Mouse (Mus musculus) heart, embryonic 11.5 days (tissue): ENCODE results near the gene Aspdh. TPM values are rescaled to one million over a fixed set of nuclear protein-coding genes. Genes with fewer than 3 reads are reported as not detected.

Source experiments
- ATAC-seq: fragments of 200-750 bp; cut with Nextera tagmentation; replicated peaks from 2 replicates; pipeline ENCODE4 v1.8.0; 2017; ENCODE audit warnings: moderate library complexity; ENCODE audit not compliant: insufficient number of reproducible peaks, low FRiP score, low TSS enrichment
- H3K27ac ChIP-seq: fragments of 300-500 bp; sonication (generic); 2 replicates; pipeline ENCODE4 v1.5.1; 2014; ENCODE audit warnings: mild to moderate bottlenecking, low read depth, low read length
- H3K27me3 ChIP-seq: fragments of 300-500 bp; sonication (generic); 2 replicates; pipeline ENCODE4 v1.6.1; 2014; ENCODE audit warnings: mild to moderate bottlenecking, low read length, mixed read lengths; ENCODE audit not compliant: control insufficient read depth, insufficient read depth
- H3K36me3 ChIP-seq: fragments of 300-500 bp; sonication (generic); 2 replicates; pipeline ENCODE4 v1.6.1; 2014; ENCODE audit warnings: mild to moderate bottlenecking, low read length, moderate library complexity, mixed read lengths; ENCODE audit not compliant: control insufficient read depth, insufficient read depth
- H3K4me1 ChIP-seq: fragments of 300-500 bp; sonication (generic); 2 replicates; pipeline ENCODE4 v1.6.1; 2014; ENCODE audit warnings: low read length; ENCODE audit not compliant: control insufficient read depth, insufficient read depth
- H3K4me2 ChIP-seq: fragments of 300-500 bp; sonication (generic); 2 replicates; pipeline ENCODE4 v1.6.1; 2014; ENCODE audit warnings: mild to moderate bottlenecking, moderate library complexity
- H3K4me3 ChIP-seq: fragments of 300-500 bp; sonication (generic); 2 replicates; pipeline ENCODE4 v1.5.1; 2014; ENCODE audit warnings: low read depth, low read length
- H3K9ac ChIP-seq: fragments of 300-500 bp; sonication (generic); 2 replicates; pipeline ENCODE4 v1.6.1; 2014; ENCODE audit warnings: mild to moderate bottlenecking, low read depth, low read length, moderate library complexity
- H3K9me3 ChIP-seq: fragments of 300-500 bp; sonication (generic); replicated peaks from 2 replicates; pipeline ENCODE4 v1.6.1; 2016; ENCODE audit warnings: low read length; ENCODE audit not compliant: control insufficient read depth
- WGBS: fragments of 180-500 bp; shearing (Covaris S2); extraction: QIAGEN DNeasy Blood & Tissue Kit; methylation state at CpG from one replicate; pipeline ENCODE4 v1.1.7; 2014; ENCODE audit not compliant: insufficient replicate concordance; 5-methylcytosine and 5-hydroxymethylcytosine counted together
- polyA plus RNA-seq: library from polyadenylated mRNA; unstranded; fragments of >200 nt; fragmentation: Nextera tagmentation; extraction: Ambion mirVana; gene quantifications from 2 replicates; pipeline ENCODE4 v1.2.1, GENCODE M21; 2014

Gene Aspdh
- polyA plus RNA-seq, 1 experiment from 2014 or later, result 1.5 TPM

- WGBS, result 49% methylated on average over 13 of the region's 13 CpGs
- H3K9ac ChIP-seq, result no peak overlapping the region
- peak overlapping the region; percentile 46 for H3K27ac ChIP-seq
These were observed 21.9 kb downstream of the Aspdh start for GRCm38 (mm10) chr7:44486927-44487575.

GRCm38 (mm10) chr7:44487936-44488335 lies 22.7 kb downstream of the Aspdh start:
- Histone ChIP-seq H3K4me1 (peaks cover 2% of the 10 kb centered on the region; the same call in 1 of the 2 replicates), H3K27me3 (no peaks in the 10 kb centered on the region), H3K9me3 (no peaks in the 10 kb centered on the region), H3K9ac (no peak overlapping the region), H3K4me3 (no peak overlapping the region), H3K4me2 (no peak overlapping the region), H3K27ac (no peak overlapping the region), H3K36me3 (peaks cover 9% of the 10 kb centered on the region)
- 85% methylated on average over 7 of the region's 7 CpGs for WGBS
- ATAC-seq, result no peak

More at GRCm38 (mm10) chr7:44486927-44487575, 21.9 kb downstream of the Aspdh start:
- no peaks in the 10 kb centered on the region for H3K27me3 ChIP-seq
- no peaks in the 10 kb centered on the region for H3K9me3 ChIP-seq
- no peak overlapping the region for H3K4me3 ChIP-seq
- H3K36me3 ChIP-seq, result peaks cover 4% of the 10 kb centered on the region; the same call in 1 of the 2 replicates
- no peak overlapping the region for H3K4me2 ChIP-seq
- peaks cover 6% of the 10 kb centered on the region; the same call in 1 of the 2 replicates for H3K4me1 ChIP-seq
- ATAC-seq, result no peak

- H3K27ac ChIP-seq, result no peak overlapping the region
- peaks cover 2% of the 10 kb centered on the region; the same call in 1 of the 2 replicates for H3K4me1 ChIP-seq
- WGBS, result 90% methylated on average over 8 of the region's 8 CpGs
- no peak overlapping the region for H3K9ac ChIP-seq
- H3K4me3 ChIP-seq, result no peak overlapping the region
- no peaks in the 10 kb centered on the region for H3K9me3 ChIP-seq
- no peaks in the 10 kb centered on the region for H3K27me3 ChIP-seq
- H3K36me3 ChIP-seq, result peaks cover 9% of the 10 kb centered on the region
- no peak for ATAC-seq
- H3K4me2 ChIP-seq, result no peak overlapping the region
These were observed 23.4 kb downstream of the Aspdh start for GRCm38 (mm10) chr7:44488545-44488944.

- peaks cover 9% of the 10 kb centered on the region for H3K36me3 ChIP-seq
These were observed 25.1 kb downstream of the Aspdh start for GRCm38 (mm10) chr7:44490281-44490680.

GRCm38 (mm10) chr7:44491391-44491790 lies 26.2 kb downstream of the Aspdh start:
- WGBS, result 94% methylated on average over 5 of the region's 5 CpGs

More at GRCm38 (mm10) chr7:44490281-44490680, 25.1 kb downstream of the Aspdh start:
- no peak overlapping the region for H3K4me3 ChIP-seq
- no peaks in the 10 kb centered on the region for H3K27me3 ChIP-seq
- H3K4me1 ChIP-seq, result peaks cover 8% of the 10 kb centered on the region
- ATAC-seq, result no peak
- no peak overlapping the region for H3K9ac ChIP-seq
- H3K4me2 ChIP-seq, result no peak overlapping the region
- no peak overlapping the region for H3K27ac ChIP-seq
- H3K9me3 ChIP-seq, result no peaks in the 10 kb centered on the region
- WGBS, result 83% methylated on average over 4 of the region's 4 CpGs

GRCm38 (mm10) chr7:44492166-44492826 lies 27.1 kb downstream of the Aspdh start:
- no peak overlapping the region for H3K4me2 ChIP-seq
- peaks cover 14% of the 10 kb centered on the region for H3K4me1 ChIP-seq
- no peak overlapping the region for H3K9ac ChIP-seq
- H3K4me3 ChIP-seq, result no peak overlapping the region
- H3K27me3 ChIP-seq, result no peaks in the 10 kb centered on the region
- no peak overlapping the region for H3K27ac ChIP-seq
- peaks cover 9% of the 10 kb centered on the region for H3K36me3 ChIP-seq
- 88% methylated on average over 21 of the region's 21 CpGs for WGBS
- no peak for ATAC-seq
- H3K9me3 ChIP-seq, result no peaks in the 10 kb centered on the region

More at GRCm38 (mm10) chr7:44491391-44491790, 26.2 kb downstream of the Aspdh start:
- Histone ChIP-seq H3K4me1 (peaks cover 11% of the 10 kb centered on the region), H3K9me3 (no peaks in the 10 kb centered on the region), H3K4me3 (no peak overlapping the region), H3K27me3 (no peaks in the 10 kb centered on the region), H3K27ac (no peak overlapping the region), H3K36me3 (peaks cover 9% of the 10 kb centered on the region), H3K9ac (no peak overlapping the region), H3K4me2 (no peak overlapping the region)
- no peak for ATAC-seq

GRCm38 (mm10) chr7:44494681-44495080 lies 29.5 kb downstream of the Aspdh start:
- Histone ChIP-seq H3K27me3 (peaks cover under 1% of the 10 kb centered on the region; the same call in 1 of the 2 replicates), H3K9ac (no peak overlapping the region), H3K4me3 (no peak overlapping the region), H3K36me3 (peaks cover 9% of the 10 kb centered on the region), H3K4me2 (no peak overlapping the region), H3K4me1 (peaks cover 14% of the 10 kb centered on the region), H3K9me3 (no peaks in the 10 kb centered on the region), H3K27ac (no peak overlapping the region)
- no peak for ATAC-seq
- WGBS, result 93% methylated on average over 12 of the region's 12 CpGs

GRCm38 (mm10) chr7:44495086-44495485 lies 29.9 kb downstream of the Aspdh start:
- Histone ChIP-seq H3K4me1 (peaks cover 14% of the 10 kb centered on the region), H3K9ac (peak overlapping the region; percentile 1; the same call in 1 of the 2 replicates), H3K27ac (no peak overlapping the region), H3K9me3 (no peaks in the 10 kb centered on the region), H3K27me3 (peaks cover 5% of the 10 kb centered on the region; the same call in 1 of the 2 replicates), H3K4me2 (peak overlapping the region; percentile 93), H3K4me3 (peak overlapping the region; percentile 81), H3K36me3 (peaks cover 9% of the 10 kb centered on the region)
- WGBS, result 86% methylated on average over 7 of the region's 7 CpGs
- no peak for ATAC-seq
